Mouse (Mus musculus) intestine, embryonic 14.5 days (tissue): ENCODE data around the gene Zfp280b. TPM values are rescaled to one million over a fixed set of nuclear protein-coding genes. Genes with fewer than 3 reads are reported as not detected.
"Not testable (repeated sequence)": the region's sequence is repeated elsewhere in the genome, so short reads cannot be mapped to it uniquely, and the experiment has no call there.

Experiments
- ATAC-seq: fragments of 200-750 bp; cut with Nextera tagmentation; replicated peaks from 2 replicates; pipeline ENCODE4 v1.8.0; 2017; ENCODE audit warnings: low read depth, moderate number of reproducible peaks, moderate TSS enrichment, moderate library complexity; ENCODE audit not compliant: low FRiP score, low TSS enrichment
- DNase-seq: peaks from one replicate; pipeline ENCODE4 v3.0.0-alpha.2; 2018; ENCODE audit warnings: low spot score
- H3K27ac ChIP-seq: fragments of 300-500 bp; sonication (generic); 2 replicates; pipeline ENCODE4 v1.5.1; 2014; ENCODE audit warnings: low read depth, mild to moderate bottlenecking, control low read depth
- H3K27me3 ChIP-seq: fragments of 300-500 bp; sonication (generic); replicated peaks from 2 replicates; pipeline ENCODE4 v1.6.1; 2014; ENCODE audit warnings: low read length, control low read depth; ENCODE audit not compliant: control insufficient read depth, insufficient read depth
- H3K36me3 ChIP-seq: fragments of 300-500 bp; sonication (generic); 2 replicates; pipeline ENCODE4 v1.6.1; 2014; ENCODE audit warnings: low read length, control low read depth; ENCODE audit not compliant: control insufficient read depth, insufficient read depth
- H3K4me1 ChIP-seq: fragments of 300-500 bp; sonication (generic); replicated peaks from 2 replicates; pipeline ENCODE4 v1.6.1; 2014; ENCODE audit warnings: low read length, control low read depth, mixed read lengths; ENCODE audit not compliant: control insufficient read depth, insufficient read depth
- H3K4me2 ChIP-seq: fragments of 300-500 bp; sonication (generic); 2 replicates; pipeline ENCODE4 v1.6.1; 2014; ENCODE audit warnings: low read length
- H3K4me3 ChIP-seq: fragments of 300-500 bp; sonication (generic); 2 replicates; pipeline ENCODE4 v1.5.1; 2014; ENCODE audit warnings: low read depth, low read length, control low read depth, mixed read lengths
- H3K9ac ChIP-seq: fragments of 300-500 bp; sonication (generic); 2 replicates; pipeline ENCODE4 v1.6.1; 2014; ENCODE audit warnings: mild to moderate bottlenecking, low read length
- H3K9me3 ChIP-seq: fragments of 300-500 bp; sonication (generic); 2 replicates; pipeline ENCODE4 v1.6.1; 2016; ENCODE audit warnings: low read length, control low read depth; ENCODE audit not compliant: control insufficient read depth
- WGBS: fragments of 180-500 bp; shearing (Covaris S2); extraction: QIAGEN DNeasy Blood & Tissue Kit; methylation state at CpG from one replicate; pipeline ENCODE4 v1.1.7; 2014; 5-methylcytosine and 5-hydroxymethylcytosine counted together
- polyA plus RNA-seq: library from polyadenylated mRNA; unstranded; fragments of >200 nt; fragmentation: Nextera tagmentation; extraction: Ambion mirVana; gene quantifications from 2 replicates; pipeline ENCODE4 v1.2.1, GENCODE M21; 2014

Gene Zfp280b
- polyA plus RNA-seq, result 25.2 and 26.7 TPM in 2 replicates

DNA sequence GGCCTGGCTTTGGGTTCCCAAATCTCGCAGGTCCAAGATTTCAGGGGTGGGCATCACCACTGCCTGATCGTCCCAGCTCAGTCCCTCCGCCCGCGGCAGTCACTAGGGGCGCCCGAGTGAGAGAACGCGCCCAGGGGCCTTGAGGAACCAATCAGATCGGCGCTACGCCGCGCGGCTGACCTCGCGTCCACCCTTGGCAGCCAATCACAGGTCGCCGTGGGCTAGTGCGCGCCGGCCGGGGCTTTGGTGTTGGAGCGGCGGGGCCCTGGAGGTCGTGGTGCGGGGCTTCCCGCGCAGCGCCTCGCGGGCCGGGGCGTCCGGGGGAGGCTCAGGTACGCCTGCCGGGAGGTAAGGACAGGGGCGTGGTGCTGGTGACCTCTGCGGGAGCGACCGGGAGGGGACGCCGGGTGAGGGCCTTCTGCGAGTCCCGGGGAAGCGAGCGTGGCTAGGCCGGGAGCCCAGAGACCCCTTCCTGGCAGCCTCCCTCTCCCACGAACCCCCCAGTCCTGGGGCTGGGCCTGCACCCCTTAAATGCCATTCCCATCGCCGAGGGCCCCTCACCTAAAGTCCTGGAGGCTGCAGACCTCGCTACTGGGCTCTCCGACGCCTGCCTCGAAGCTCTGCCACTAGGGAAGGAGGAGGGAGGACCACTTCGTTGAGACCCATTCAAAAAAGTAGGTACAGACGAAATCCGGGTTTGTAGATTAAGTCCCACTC, at the start of gene Zfp280b:
Zfp280b (plus strand) TSS at position 249 of the 717 bp plus-strand sequence.
- under 1% methylated on average over 58 of the region's 58 CpGs for WGBS
- Histone ChIP-seq H3K4me1 (peaks cover 2% of the 10 kb centered on the region; the same call in 1 of the 2 replicates), H3K27ac (peak within 1 kb of the TSS; percentile 74)

DNA sequence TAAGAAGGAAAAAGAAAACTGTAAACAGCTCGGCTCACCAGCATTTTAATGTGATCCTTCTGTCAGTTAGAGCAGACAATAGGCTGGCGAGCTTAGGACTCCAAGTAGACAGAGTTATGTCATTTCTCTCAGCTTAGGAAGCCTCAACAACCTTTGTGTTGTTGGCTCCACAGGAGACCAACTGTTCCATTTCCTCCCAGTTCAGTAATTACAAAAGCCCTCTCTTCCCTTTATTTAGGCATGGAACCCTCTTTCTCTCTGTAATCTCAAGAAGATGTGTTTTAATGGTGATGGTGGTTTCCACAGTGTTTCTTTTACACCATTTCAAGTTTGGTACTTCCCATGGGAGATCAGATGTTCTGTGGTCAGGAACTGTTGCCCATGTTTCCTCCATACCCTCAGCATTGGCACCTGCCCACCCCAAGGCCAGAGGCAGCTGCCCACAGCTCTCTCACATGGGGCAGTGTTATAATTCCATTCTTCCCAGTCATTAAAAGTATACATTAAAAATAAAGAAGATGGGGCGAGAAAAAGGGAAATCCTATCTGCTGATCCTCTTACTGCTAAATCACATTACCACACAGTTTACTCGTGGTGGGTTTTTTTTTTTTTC, 41.9 kb upstream of the Zfp280b start:
- Histone ChIP-seq H3K9ac (no peak overlapping the region), H3K4me3 (no peak overlapping the region), H3K27me3 (no peaks in the 10 kb centered on the region), H3K4me2 (no peak overlapping the region), H3K27ac (no peak overlapping the region), H3K9me3 (no peaks in the 10 kb centered on the region), H3K4me1 (peaks cover 5% of the 10 kb centered on the region; the same call in 1 of the 2 replicates), H3K36me3 (no peaks in the 10 kb centered on the region)
- ATAC-seq, result no peak
- DNase-seq, result no peak
- 81% methylated on average over 4 of the region's 4 CpGs for WGBS

More for the DNA sequence above, at the start of gene Zfp280b:
- ATAC-seq (peak; percentile 98), DNase-seq (peak; percentile 96)
- H3K4me2 ChIP-seq, result peak within 1 kb of the TSS; percentile 83
- H3K9me3 ChIP-seq, result no peaks in the 10 kb centered on the region
- peak within 1 kb of the TSS; percentile 90 for H3K4me3 ChIP-seq
- H3K27me3 ChIP-seq, result no peaks in the 10 kb centered on the region
- peaks cover 6% of the 10 kb centered on the region for H3K36me3 ChIP-seq
- peak within 1 kb of the TSS; percentile 94 for H3K9ac ChIP-seq

DNA sequence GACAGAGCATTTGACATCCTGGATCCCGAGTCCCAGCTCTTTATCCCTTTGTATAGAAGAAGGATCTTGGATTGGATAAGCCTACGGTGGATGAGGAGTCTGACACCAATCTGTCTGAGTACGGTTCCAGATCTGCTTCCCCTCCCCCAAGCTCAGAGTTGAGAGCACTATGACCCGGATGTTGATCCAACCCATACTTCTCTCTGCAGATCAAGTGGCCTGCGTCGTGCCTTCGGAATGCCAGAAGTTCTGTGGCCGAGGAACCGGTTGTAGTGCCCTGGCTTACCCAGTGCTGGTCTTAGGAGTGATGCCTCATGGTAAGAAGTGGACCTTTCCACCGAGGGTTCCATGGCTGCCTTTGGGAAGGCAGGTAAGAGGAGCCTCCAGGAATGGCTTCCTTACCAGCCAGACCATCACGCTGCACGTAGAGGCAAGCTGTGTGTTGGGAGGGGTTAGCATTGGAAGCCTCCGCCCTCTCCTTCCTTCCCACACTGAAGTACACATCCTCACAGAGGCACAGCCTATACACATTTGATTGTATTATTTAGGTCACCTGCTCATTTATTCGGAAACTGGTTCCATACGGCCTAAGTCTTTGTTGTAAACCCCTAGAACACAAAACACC, 38.7 kb upstream of the Zfp280b start:
- no peaks in the 10 kb centered on the region for H3K27me3 ChIP-seq
- 84% methylated on average over 15 of the region's 15 CpGs for WGBS

DNA sequence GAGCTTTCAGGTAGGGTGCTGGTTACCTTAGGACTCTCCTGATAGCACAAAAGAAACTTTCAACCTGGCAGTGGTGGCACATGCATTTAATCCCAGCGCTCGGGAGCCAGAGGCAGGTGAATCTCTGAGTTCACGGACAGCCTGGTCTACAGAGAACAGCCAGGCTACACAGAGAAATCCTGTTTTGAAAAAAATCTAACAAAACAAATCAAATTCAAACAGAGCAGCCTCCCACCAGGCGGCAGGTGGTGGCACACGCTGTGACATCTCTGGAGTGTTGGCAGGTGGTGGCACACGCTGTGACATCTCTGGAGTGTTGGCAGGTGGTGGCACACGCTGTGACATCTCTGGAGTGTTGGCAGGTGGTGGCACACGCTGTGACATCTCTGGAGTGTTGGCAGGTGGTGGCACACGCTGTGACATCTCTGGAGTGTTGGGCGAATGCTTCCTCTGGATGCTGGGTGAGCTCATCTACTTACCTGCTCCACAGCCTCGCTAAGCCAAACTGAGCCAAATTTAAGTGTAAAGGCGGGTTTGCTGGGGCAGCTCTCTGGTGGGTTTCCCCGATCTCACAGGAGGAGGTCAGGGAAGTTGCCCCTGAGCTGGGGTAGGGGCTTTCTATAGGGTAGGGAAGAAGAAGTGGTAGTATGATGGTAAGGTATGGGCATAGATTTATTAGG, 37.8 kb upstream of the Zfp280b start:
- 82% methylated on average over 11 of the region's 13 CpGs for WGBS
- H3K4me2 ChIP-seq, ATAC-seq, H3K36me3 ChIP-seq, H3K27me3 ChIP-seq, H3K9me3 ChIP-seq, DNase-seq, H3K4me1 ChIP-seq, H3K27ac ChIP-seq, H3K4me3 ChIP-seq, H3K9ac ChIP-seq: not testable (repeated sequence)

More for the DNA sequence above, 38.7 kb upstream of the Zfp280b start:
- Histone ChIP-seq H3K36me3 (no peaks in the 10 kb centered on the region), H3K9me3 (no peaks in the 10 kb centered on the region), H3K4me3 (no peak overlapping the region), H3K9ac (no peak overlapping the region), H3K27ac (no peak overlapping the region), H3K4me1 (no peaks in the 10 kb centered on the region), H3K4me2 (no peak overlapping the region)
- ATAC-seq (no peak), DNase-seq (no peak)

DNA sequence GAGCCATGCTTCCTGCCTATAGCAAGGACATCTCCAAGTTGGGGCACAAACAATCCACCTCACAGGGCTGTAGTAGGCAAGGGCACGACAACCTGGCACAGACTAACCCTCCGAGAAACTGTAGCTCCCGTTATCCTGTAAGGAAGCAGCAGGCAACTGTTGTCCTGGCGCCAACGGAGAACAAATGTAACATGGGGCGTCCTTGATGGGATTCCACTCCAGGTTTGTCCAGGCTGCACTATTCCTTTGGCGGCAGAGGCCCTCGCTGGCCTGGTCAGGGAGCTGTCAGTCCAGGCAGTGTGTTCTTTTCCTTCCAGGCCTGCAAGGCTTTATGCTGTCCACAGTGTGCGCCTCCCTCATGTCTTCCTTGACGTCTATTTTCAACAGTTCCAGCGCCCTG, 37.0 kb upstream of the Zfp280b start:
- no peaks in the 10 kb centered on the region for H3K27me3 ChIP-seq
- H3K4me1 ChIP-seq, result no peaks in the 10 kb centered on the region
- ATAC-seq, result no peak
- DNase-seq, result no peak
- no peaks in the 10 kb centered on the region for H3K9me3 ChIP-seq
- H3K27ac ChIP-seq, result no peak overlapping the region
- no peak overlapping the region for H3K4me2 ChIP-seq
- H3K36me3 ChIP-seq, result no peaks in the 10 kb centered on the region
- H3K4me3 ChIP-seq, result no peak overlapping the region
- 85% methylated on average over 11 of the region's 11 CpGs for WGBS
- no peak overlapping the region for H3K9ac ChIP-seq

DNA sequence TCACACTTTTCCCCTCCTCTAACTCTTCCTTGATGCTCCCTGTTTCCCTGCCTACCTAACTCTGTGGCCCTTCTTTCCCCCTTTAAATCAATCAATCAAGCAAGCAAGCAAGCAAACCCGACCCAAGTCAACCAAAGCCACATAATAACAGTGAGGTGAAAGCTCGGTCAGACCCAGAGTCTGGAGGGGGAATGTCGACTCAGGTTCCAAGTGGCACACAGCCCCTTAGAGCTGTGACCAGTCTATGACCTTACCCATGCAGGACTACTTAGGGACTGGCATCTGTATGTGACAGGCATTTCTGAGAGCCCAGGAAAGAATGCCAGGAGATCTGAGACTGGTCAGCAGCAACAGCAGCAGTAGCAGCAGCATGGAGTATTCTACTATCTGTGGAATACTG, 36.1 kb upstream of the Zfp280b start:
- H3K4me1 ChIP-seq, result no peaks in the 10 kb centered on the region
- H3K4me3 ChIP-seq, result no peak overlapping the region
- ATAC-seq, result no peak
- no peaks in the 10 kb centered on the region for H3K27me3 ChIP-seq
- H3K36me3 ChIP-seq, result no peaks in the 10 kb centered on the region
- H3K27ac ChIP-seq, result no peak overlapping the region
- H3K4me2 ChIP-seq, result no peak overlapping the region
- H3K9ac ChIP-seq, result no peak overlapping the region
- 28% methylated on average over 3 of the region's 3 CpGs for WGBS
- H3K9me3 ChIP-seq, result no peaks in the 10 kb centered on the region
- no peak for DNase-seq

DNA sequence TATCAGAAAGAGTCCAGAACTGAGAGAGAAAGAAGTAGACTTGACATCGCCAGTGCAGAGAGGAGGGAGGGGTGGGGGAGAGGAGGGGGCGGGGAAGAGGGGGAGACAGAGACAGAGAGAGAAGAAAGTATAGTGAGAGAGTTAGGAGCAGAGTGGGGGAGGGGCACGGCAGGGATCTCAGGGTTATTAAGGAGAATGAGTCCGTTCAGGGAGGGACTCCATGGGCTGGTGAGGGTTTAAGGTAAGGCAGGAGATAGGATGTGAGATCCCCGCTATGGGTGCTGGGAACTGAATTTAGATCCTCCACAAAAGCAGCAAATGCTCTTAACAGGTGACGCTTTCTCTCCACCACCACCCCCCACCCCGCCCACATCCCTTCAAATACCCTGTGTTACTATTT, 31.3 kb upstream of the Zfp280b start:
- no peak overlapping the region for H3K9ac ChIP-seq
- no peaks in the 10 kb centered on the region for H3K9me3 ChIP-seq
- H3K36me3 ChIP-seq, result no peaks in the 10 kb centered on the region
- ATAC-seq (no peak), DNase-seq (no peak)
- no peaks in the 10 kb centered on the region for H3K27me3 ChIP-seq
- no peaks in the 10 kb centered on the region for H3K4me1 ChIP-seq
- 29% methylated on average over 7 of the region's 7 CpGs for WGBS
- no peak overlapping the region for H3K4me2 ChIP-seq
- no peak overlapping the region for H3K27ac ChIP-seq
- H3K4me3 ChIP-seq, result no peak overlapping the region

DNA sequence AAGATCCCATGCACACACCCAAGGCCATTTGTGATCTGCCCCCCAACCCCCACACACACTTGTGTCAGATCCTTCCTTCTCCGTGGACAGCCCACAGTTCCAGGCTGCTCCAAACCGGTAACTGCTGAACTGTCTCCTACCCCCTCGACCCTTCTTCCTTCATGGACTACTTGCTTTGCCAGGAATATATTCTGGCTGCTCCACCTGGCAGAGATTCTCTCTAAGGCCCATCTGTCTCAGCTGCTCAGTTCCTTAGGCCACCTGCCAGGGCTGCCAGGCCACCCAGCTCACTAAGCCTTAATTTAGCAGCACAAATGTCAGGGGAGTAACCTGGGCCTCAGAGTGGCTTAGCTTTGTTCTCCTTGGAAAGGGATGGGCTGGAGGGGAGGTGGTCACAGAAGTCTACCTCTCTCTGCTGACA, 30.3 kb upstream of the Zfp280b start:
- no peak overlapping the region for H3K9ac ChIP-seq
- no peak for ATAC-seq

More for the DNA sequence above, 30.3 kb upstream of the Zfp280b start:
- no peaks in the 10 kb centered on the region for H3K27me3 ChIP-seq
- WGBS, result 33% methylated on average over 3 of the region's 3 CpGs
- no peaks in the 10 kb centered on the region for H3K9me3 ChIP-seq
- no peak for DNase-seq
- no peak overlapping the region for H3K4me3 ChIP-seq
- H3K36me3 ChIP-seq, result no peaks in the 10 kb centered on the region
- no peaks in the 10 kb centered on the region for H3K4me1 ChIP-seq
- no peak overlapping the region for H3K4me2 ChIP-seq
- H3K27ac ChIP-seq, result no peak overlapping the region
